Mouse (Mus musculus) brain, embryonic 14.5 days (tissue): Measurements from ENCODE around the gene Arx. TPM values are rescaled to one million over a fixed set of nuclear protein-coding genes. Genes with fewer than 3 reads are reported as not detected.

Experiments
- DNase-seq: peaks from one replicate; pipeline ENCODE4 v3.0.0-alpha.2; 2011; ENCODE audit warnings: low read depth
- CTCF ChIP-seq: fragments of 200-500 bp; IDR thresholded peaks from 2 replicates; pipeline ENCODE4 v1.5.1; 2012; ENCODE audit warnings: inconsistent platforms, mild to moderate bottlenecking, moderate library complexity, borderline replicate concordance; ENCODE audit not compliant: insufficient read depth, insufficient read length; ENCODE audit errors: extremely low read depth
- POLR2A ChIP-seq: fragments of 200-500 bp; IDR thresholded peaks from 2 replicates; pipeline ENCODE4 v1.6.1; 2012; ENCODE audit warnings: mild to moderate bottlenecking, inconsistent platforms, borderline replicate concordance; ENCODE audit not compliant: poor library complexity, insufficient read depth, insufficient read length, severe bottlenecking; ENCODE audit errors: extremely low read depth
- polyA plus RNA-seq: library from polyadenylated mRNA; depleted of rRNA; stranded (reverse); fragments of >200 nt; gene quantifications from 2 replicates; pipeline ENCODE4 v1.2.3, GENCODE M21; 2012

Arx gene
- polyA plus RNA-seq, 1 experiment: 47.6 TPM

DNA sequence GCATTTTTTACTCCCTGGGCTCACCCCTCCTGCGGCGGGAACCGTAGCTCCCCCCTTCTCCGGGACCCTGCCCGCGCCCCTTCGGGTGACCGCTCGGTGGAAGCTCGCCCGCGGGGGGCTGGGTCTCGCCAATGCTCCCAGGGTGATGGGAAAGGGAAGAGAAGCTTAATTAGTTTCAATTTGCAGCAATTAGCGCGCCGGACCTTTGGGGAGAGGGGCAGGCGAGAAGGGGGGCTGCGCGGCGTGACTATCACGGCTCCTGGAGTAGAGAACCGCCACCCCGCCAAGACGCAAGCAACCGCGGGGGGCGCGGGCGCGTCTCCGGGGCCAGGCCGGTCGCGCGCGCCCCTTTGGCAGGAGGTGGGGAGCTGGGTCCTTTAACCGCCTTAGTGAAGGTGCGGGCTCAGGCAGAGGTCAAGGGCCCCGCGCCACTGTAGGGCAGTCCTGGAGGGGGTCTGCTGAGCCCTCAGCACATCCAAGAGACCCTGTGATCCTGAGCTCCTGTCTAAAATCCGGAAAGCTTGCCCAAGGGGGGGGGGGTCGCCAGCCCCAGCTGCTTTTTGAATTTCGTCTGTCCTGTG is 12.9 kb downstream of the Arx start:
- TF ChIP-seq CTCF (no peak), POLR2A (no peak)
- DNase-seq: peak; percentile 82

DNA sequence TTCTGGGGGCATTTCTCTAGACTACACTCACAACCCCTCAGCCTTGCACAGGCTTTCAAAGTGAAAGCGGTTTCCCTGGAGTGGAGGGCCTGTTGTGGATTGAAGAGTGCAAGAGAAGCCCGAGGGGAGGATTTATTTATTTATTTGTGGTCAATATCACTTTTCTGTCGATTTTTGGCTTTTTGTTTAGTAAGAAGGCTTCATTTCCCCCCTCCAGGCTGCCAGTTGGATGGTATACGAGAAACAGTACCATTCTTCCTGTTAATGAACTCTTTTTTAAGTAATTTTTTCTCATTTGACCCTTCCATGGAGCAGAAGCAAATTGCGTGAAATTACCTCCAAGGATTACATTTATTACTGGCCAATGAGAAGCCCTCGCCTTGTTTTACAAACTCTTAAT is 13.5 kb downstream of the Arx start:
- no peak for TF ChIP-seq CTCF
- no peak for DNase-seq

DNA sequence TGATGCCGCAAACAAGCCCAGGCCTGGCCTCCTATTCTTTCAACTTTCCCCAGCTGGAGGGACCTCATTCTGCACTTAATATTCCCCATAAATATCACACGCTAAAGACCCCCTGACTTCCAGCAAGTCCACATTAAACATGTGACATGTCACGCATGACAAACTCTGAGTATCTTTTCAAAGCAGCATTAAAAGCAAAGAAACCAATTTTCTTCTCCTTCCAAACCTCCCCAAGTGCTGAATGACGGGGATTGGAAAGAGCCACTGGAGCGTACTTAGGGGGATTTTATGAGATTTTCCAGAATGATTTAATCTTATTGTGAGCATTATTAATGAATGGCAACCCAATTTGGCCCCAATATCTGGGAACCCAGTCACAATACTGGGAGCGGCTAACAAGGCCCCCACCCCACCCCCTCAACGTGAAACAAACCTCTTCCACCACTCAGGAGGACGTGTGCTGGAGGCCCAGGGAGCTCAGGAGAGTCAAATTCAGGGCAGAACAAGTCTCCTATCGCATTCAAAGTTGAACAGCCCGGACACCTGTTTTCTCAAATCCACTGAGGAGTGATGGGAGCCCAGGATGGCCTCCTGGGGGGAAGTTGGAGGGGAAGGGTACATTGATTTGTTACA is 14.1 kb downstream of the Arx start:
- DNase-seq: peak; percentile 88
- no peak for TF ChIP-seq CTCF

DNA sequence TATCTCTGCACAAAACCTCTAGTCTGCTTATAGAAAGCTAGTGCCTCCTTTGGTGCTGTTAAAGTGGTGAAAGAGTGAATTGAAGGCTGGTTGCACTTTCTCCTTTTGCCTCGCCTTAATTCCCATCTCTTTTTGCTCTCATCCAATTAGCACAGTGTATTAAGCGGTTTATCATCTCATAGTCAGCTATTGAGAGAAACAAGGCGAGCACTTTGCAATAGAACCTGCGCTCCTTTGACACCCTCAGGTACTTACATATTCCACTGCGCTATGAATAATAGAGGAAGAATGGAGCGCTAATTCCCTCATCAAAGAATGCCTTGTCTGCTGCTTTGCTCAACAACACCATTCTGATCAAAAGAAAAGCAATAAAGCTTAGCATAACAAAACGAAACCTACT is 15.6 kb downstream of the Arx start:
- DNase-seq: peak; percentile 92
- TF ChIP-seq CTCF (no peak), POLR2A (no peak)

DNA sequence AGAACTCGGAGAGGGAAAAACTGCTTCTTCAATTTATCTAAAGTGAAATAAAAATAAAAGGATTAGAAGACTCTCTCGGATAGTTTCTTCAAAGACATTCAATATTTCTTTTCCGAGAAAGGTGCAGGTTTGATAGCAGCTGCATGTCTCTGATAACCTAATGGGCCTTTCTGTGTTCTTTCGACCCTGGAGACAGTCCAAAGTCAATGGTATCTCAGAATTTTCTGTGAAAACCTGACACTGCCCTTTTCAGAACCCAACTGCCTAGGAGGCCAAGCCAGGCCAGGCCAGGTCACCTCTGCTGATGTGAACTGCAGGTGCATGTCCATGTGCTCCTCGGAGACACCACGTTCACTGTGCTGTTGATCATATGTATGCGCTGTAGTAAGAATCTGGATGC is 19.5 kb downstream of the Arx start:
- TF ChIP-seq POLR2A (no peak), CTCF (no peak)
- DNase-seq: no peak

DNA sequence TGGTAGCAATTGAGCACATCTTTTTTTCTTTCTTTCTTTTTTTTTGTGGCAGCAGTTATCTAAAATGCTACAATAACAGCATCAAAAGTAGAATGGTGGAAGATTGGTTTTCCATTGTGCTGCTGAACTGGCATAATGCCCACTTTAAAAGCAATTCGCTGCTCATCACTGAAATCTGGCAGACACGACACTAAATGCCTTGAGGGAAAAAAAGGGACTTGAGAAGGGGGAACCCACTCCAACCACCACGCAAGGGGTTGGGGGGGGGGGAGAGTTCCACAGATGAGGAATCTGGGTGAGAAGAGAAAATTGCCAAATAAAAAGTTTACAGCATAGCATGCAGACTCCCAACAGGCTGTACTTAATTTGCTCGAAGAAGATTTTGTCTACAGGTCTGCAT is 31.3 kb downstream of the Arx start:
- DNase-seq: peak; percentile 74
- TF ChIP-seq POLR2A (no peak), CTCF (no peak)

DNA sequence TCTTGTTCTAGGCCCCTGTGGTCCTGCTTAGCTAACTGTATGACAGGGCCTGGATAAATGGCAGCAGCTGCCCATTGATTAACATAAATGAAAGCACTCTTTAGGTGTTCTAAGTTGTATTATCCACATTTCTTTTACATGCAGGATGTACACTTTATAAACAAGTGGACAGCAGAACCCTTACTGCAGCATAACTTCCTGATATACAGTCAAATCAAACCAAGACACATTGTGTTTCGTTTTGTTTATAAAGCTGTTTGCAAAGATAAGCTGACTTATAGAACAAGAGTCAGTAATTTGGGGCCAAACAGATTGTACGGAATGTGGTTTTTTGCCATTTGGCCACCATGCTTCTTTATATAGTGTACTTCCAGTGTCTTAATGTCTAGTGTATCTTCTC is 33.7 kb downstream of the Arx start:
- DNase-seq: no peak
- TF ChIP-seq POLR2A (no peak), CTCF (no peak)

DNA sequence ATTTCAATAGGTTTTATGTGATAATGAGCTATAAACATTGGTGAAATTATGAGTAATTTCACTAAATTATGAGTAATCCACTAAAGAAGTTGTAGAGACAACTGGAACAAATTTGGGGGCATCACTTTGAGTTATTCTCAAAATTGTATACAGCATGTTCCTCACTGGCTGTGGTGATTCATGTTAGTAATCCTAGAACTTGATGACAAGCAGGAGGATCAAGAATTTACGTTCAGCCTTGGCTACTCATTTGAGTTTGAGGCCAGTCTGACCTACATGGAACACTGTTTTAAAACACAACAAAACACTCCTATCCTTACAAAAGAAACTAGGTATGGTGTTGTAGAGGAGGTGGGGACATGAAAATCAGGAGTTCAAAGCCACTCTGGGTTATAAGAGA is 35.1 kb downstream of the Arx start:
- DNase-seq: no peak
- no peak for TF ChIP-seq CTCF
